Mouse (Mus musculus): ENCODE measurements around the gene Tesmin.

- TF ChIP-seq CTCF (IDR thresholded peaks at IDR 0.05; ENCODE audit: low read depth) (peak; percentile 86), EP300 (IDR thresholded peaks at IDR 0.05; ENCODE audit: low read depth) (no peak)
These were observed 432 bp downstream of the Tesmin start for GRCm38 (mm10) chr19:3389089-3389488.
